Mouse (Mus musculus) liver, adult 2 months (tissue): ENCODE measurements at regions not wholly inside any gene's neighbourhood (a gene's known extent, or its start where the extent isn't known, plus 50 kb on each side); places are given as distances from the start of the nearest gene placed in this dataset.

Experiments used
- DNase-seq: peaks from one replicate; pipeline ENCODE4 v3.0.0-alpha.2; 2011; ENCODE audit warnings: low read depth, low spot score; ENCODE audit errors: extremely low read depth
- H3K27ac ChIP-seq: fragments of 200-500 bp; replicated peaks from 2 replicates; pipeline ENCODE4 v1.5.1; 2012; ENCODE audit warnings: low read depth, mild to moderate bottlenecking, control low read depth, inconsistent platforms, low read length; ENCODE audit not compliant: insufficient read depth
- H3K27me3 ChIP-seq: fragments of 200-500 bp; 2 replicates; pipeline ENCODE4 v1.6.1; 2012; ENCODE audit warnings: mild to moderate bottlenecking, moderate library complexity, low read length, inconsistent platforms; ENCODE audit not compliant: control insufficient read depth, insufficient read depth
- H3K36me3 ChIP-seq: fragments of 200-500 bp; 2 replicates; pipeline ENCODE4 v1.6.1; 2012; ENCODE audit warnings: low read length, inconsistent platforms; ENCODE audit not compliant: control insufficient read depth, insufficient read depth
- H3K4me1 ChIP-seq: fragments of 200-500 bp; 2 replicates; pipeline ENCODE4 v1.6.1; 2011; ENCODE audit warnings: low read length; ENCODE audit not compliant: control insufficient read depth, insufficient read depth
- H3K4me3 ChIP-seq: fragments of 200-500 bp; 2 replicates; pipeline ENCODE4 v1.5.1; 2011; ENCODE audit warnings: low read depth, mild to moderate bottlenecking, control low read depth, low read length, moderate library complexity; ENCODE audit not compliant: insufficient read depth
- H3K79me2 ChIP-seq: fragments of 200-500 bp; 2 replicates; pipeline ENCODE4 v1.6.1; 2012; ENCODE audit warnings: inconsistent platforms, mild to moderate bottlenecking, low read length, moderate library complexity; ENCODE audit not compliant: control insufficient read depth, insufficient read depth
- H3K9ac ChIP-seq: fragments of 200-500 bp; 2 replicates; pipeline ENCODE4 v1.6.1; 2012; ENCODE audit warnings: low read depth, mild to moderate bottlenecking, control low read depth, inconsistent platforms, low read length
- CTCF ChIP-seq: fragments of 200-500 bp; IDR thresholded peaks from 2 replicates; pipeline ENCODE4 v1.5.1; 2011; ENCODE audit warnings: low read depth, low read length, control low read depth
- POLR2A ChIP-seq: fragments of 200-500 bp; IDR thresholded peaks from 2 replicates; pipeline ENCODE4 v1.6.1; 2011; ENCODE audit warnings: low read length, control low read depth; ENCODE audit not compliant: insufficient read depth; ENCODE audit errors: extremely low read depth
- WGBS: fragments of 180-500 bp; shearing (Covaris S2); methylation state at CpG from one replicate; pipeline ENCODE4 v1.1.7; 2018; 5-methylcytosine and 5-hydroxymethylcytosine counted together

GRCm38 (mm10) chr16:93431316-93431715 lies 172.5 kb downstream of the Setd4 start:
- no peaks in the 10 kb centered on the region; the same call in 1 of the 2 replicates for H3K27me3 ChIP-seq
- H3K4me1 ChIP-seq: no peaks in the 10 kb centered on the region
- H3K36me3 ChIP-seq: no peaks in the 10 kb centered on the region
- no peak for DNase-seq
- WGBS: 78% methylated on average over 5 of the region's 5 CpGs
- no peak overlapping the region for H3K27ac ChIP-seq
- TF ChIP-seq POLR2A (no peak), CTCF (no peak)
- H3K79me2 ChIP-seq: no peaks in the 10 kb centered on the region
- H3K9ac ChIP-seq: no peak overlapping the region
- H3K4me3 ChIP-seq: no peak overlapping the region

GRCm38 (mm10) chr16:93429324-93429781 lies 174.5 kb downstream of the Setd4 start:
- TF ChIP-seq POLR2A (no peak), CTCF (no peak)
- 72% methylated on average over 8 of the region's 8 CpGs for WGBS
- Histone ChIP-seq H3K27me3 (no peaks in the 10 kb centered on the region; the same call in 1 of the 2 replicates), H3K79me2 (no peaks in the 10 kb centered on the region), H3K4me1 (no peaks in the 10 kb centered on the region), H3K36me3 (no peaks in the 10 kb centered on the region), H3K27ac (no peak overlapping the region), H3K9ac (no peak overlapping the region), H3K4me3 (no peak overlapping the region)
- peak; percentile 4 for DNase-seq

- peaks cover 2% of the 10 kb centered on the region; the same call in 1 of the 2 replicates for H3K27me3 ChIP-seq
- H3K9ac ChIP-seq: no peak overlapping the region
- H3K36me3 ChIP-seq: no peaks in the 10 kb centered on the region
- TF ChIP-seq CTCF (no peak), POLR2A (no peak)
- WGBS: 58% methylated on average over 4 of the region's 4 CpGs
- no peak overlapping the region for H3K27ac ChIP-seq
- no peaks in the 10 kb centered on the region for H3K79me2 ChIP-seq
- no peaks in the 10 kb centered on the region for H3K4me1 ChIP-seq
- peak; percentile 27 for DNase-seq
- no peak overlapping the region for H3K4me3 ChIP-seq
Observed at GRCm38 (mm10) chr16:93427264-93427663, 176.6 kb downstream of the Setd4 start.

- no peak overlapping the region for H3K4me3 ChIP-seq
- no peaks in the 10 kb centered on the region for H3K36me3 ChIP-seq
- no peaks in the 10 kb centered on the region for H3K79me2 ChIP-seq
- no peak overlapping the region for H3K9ac ChIP-seq
- H3K27me3 ChIP-seq: peaks cover 2% of the 10 kb centered on the region; the same call in 1 of the 2 replicates
- TF ChIP-seq CTCF (no peak), POLR2A (no peak)
- WGBS: 86% methylated on average over 6 of the region's 6 CpGs
- no peak overlapping the region for H3K27ac ChIP-seq
- no peaks in the 10 kb centered on the region for H3K4me1 ChIP-seq
- no peak for DNase-seq
Observed at GRCm38 (mm10) chr16:93425731-93426130, 178.1 kb downstream of the Setd4 start.

DNA sequence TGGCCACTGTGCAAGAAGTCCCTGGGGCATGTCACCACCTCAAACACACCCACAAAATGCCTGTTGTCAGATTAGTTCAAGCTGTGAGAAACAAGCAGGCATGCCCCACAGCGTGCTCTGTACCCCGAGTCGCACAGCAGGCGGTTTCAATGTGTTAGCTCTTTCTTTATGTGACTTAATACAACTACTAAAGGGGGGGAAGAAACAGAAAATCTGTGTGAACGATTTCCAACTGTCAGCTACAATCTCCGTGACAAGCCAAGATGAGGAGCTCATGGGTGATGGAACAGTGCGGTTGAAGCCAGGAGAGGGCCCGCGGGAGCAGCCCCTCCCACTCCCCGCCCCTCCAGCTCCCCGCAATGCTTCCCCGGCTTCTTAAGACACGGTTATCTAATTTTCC lies 180.7 kb downstream of the Setd4 start:
- H3K79me2 ChIP-seq: no peaks in the 10 kb centered on the region
- H3K9ac ChIP-seq: no peak overlapping the region
- H3K4me3 ChIP-seq: no peak overlapping the region
- H3K27me3 ChIP-seq: 0 out of 2 replicates have a peak, but pooled peaks cover 2% of the 10 kb centered on the region
- TF ChIP-seq POLR2A: no peak
- no peak for TF ChIP-seq CTCF
- no peaks in the 10 kb centered on the region for H3K4me1 ChIP-seq
- 20% methylated on average over 13 of the region's 13 CpGs for WGBS
- no peak for DNase-seq
- H3K36me3 ChIP-seq: no peaks in the 10 kb centered on the region
- H3K27ac ChIP-seq: no peak overlapping the region

- TF ChIP-seq POLR2A (no peak), CTCF (no peak)
- H3K27me3 ChIP-seq: 0 out of 2 replicates have a peak, but pooled peaks cover 2% of the 10 kb centered on the region
- no peak overlapping the region for H3K27ac ChIP-seq
- WGBS: 81% methylated on average over 13 of the region's 13 CpGs
- H3K36me3 ChIP-seq: no peaks in the 10 kb centered on the region
- no peak overlapping the region for H3K9ac ChIP-seq
- DNase-seq: no peak
- no peaks in the 10 kb centered on the region for H3K4me1 ChIP-seq
- H3K79me2 ChIP-seq: no peaks in the 10 kb centered on the region
- no peak overlapping the region for H3K4me3 ChIP-seq
Observed at GRCm38 (mm10) chr16:93422221-93422620, 181.6 kb downstream of the Setd4 start.
